Mouse (Mus musculus): Measurements from ENCODE around the gene Ceacam3. TPM values are rescaled to one million over a fixed set of nuclear protein-coding genes. Genes with fewer than 3 reads are reported as not detected.
"Not testable (repeated sequence)": the region's sequence is repeated elsewhere in the genome, so short reads cannot be mapped to it uniquely, and the experiment has no call there.

Gene Ceacam3
- polyA plus RNA-seq (2014; fragmentation: Nextera tagmentation; extraction: Ambion mirVana), result not detected in 2 replicates

GRCm38 (mm10) chr7:17149931-17150330 lies at the start of gene Ceacam3:
Ceacam3 (plus strand) TSS chr7:17150282.
- H3K27ac ChIP-seq (ENCODE audit: low read depth, low read length), result no peak within 1 kb of the TSS
- H3K9me3 ChIP-seq (ENCODE audit: control insufficient read depth, low read length), result no peaks in the 10 kb centered on the region; the same call in 1 of the 2 replicates
- no peaks in the 10 kb centered on the region for H3K4me1 ChIP-seq (ENCODE audit: control insufficient read depth, insufficient read depth, low read length)
- no peak within 1 kb of the TSS for H3K4me2 ChIP-seq (replicated peaks; ENCODE audit: low read depth, low read length)
- H3K4me3 ChIP-seq (ENCODE audit: low read length), result no peak within 1 kb of the TSS
- 89% methylated on average over 2 of the region's 2 CpGs for WGBS
- no peak within 1 kb of the TSS for H3K9ac ChIP-seq (ENCODE audit: low read depth, low read length)
- ATAC-seq (ENCODE audit: low FRiP score, low TSS enrichment), result no peak
- no peaks in the 10 kb centered on the region for H3K27me3 ChIP-seq (ENCODE audit: control insufficient read depth, insufficient read depth, low read length)
- no peaks in the 10 kb centered on the region for H3K36me3 ChIP-seq (ENCODE audit: control insufficient read depth, insufficient read depth, low read length)

- H3K36me3 ChIP-seq (ENCODE audit: control insufficient read depth, insufficient read depth, low read length); H3K27me3 ChIP-seq (ENCODE audit: control insufficient read depth, insufficient read depth, low read length); H3K9ac ChIP-seq (ENCODE audit: low read depth, low read length); H3K4me3 ChIP-seq (ENCODE audit: low read length); H3K9me3 ChIP-seq (ENCODE audit: control insufficient read depth, low read length); H3K27ac ChIP-seq (ENCODE audit: low read depth, low read length); ATAC-seq (ENCODE audit: low FRiP score, low TSS enrichment); H3K4me2 ChIP-seq (replicated peaks; ENCODE audit: low read depth, low read length); H3K4me1 ChIP-seq (ENCODE audit: control insufficient read depth, insufficient read depth, low read length): not testable (repeated sequence)
- WGBS, result 87% methylated on average over 13 of the region's 13 CpGs
Observed at GRCm38 (mm10) chr7:17101631-17102030, 48.5 kb upstream of the Ceacam3 start.

GRCm38 (mm10) chr7:17135307-17135706 lies 14.8 kb upstream of the Ceacam3 start:
- H3K4me2 ChIP-seq (replicated peaks; ENCODE audit: low read depth, low read length), result no peak overlapping the region
- H3K9me3 ChIP-seq (ENCODE audit: control insufficient read depth, low read length), result peaks cover 2% of the 10 kb centered on the region; the same call in 1 of the 2 replicates
- H3K27ac ChIP-seq (ENCODE audit: low read depth, low read length), result no peak overlapping the region
- no peak for ATAC-seq (ENCODE audit: low FRiP score, low TSS enrichment)
- H3K9ac ChIP-seq (ENCODE audit: low read depth, low read length), result no peak overlapping the region
- no peaks in the 10 kb centered on the region for H3K4me1 ChIP-seq (ENCODE audit: control insufficient read depth, insufficient read depth, low read length)
- WGBS, result 83% methylated on average over 1 of the region's 1 CpGs
- no peaks in the 10 kb centered on the region for H3K27me3 ChIP-seq (ENCODE audit: control insufficient read depth, insufficient read depth, low read length)
- H3K36me3 ChIP-seq (ENCODE audit: control insufficient read depth, insufficient read depth, low read length), result no peaks in the 10 kb centered on the region
- H3K4me3 ChIP-seq (ENCODE audit: low read length), result no peak overlapping the region

GRCm38 (mm10) chr7:17155634-17156033 lies 5.6 kb downstream of the Ceacam3 start:
- Histone ChIP-seq H3K27ac (ENCODE audit: low read depth, low read length) (no peak overlapping the region), H3K9ac (ENCODE audit: low read depth, low read length) (no peak overlapping the region), H3K4me1 (ENCODE audit: control insufficient read depth, insufficient read depth, low read length) (no peaks in the 10 kb centered on the region), H3K36me3 (ENCODE audit: control insufficient read depth, insufficient read depth, low read length) (no peaks in the 10 kb centered on the region), H3K4me2 (replicated peaks; ENCODE audit: low read depth, low read length) (no peak overlapping the region), H3K4me3 (ENCODE audit: low read length) (no peak overlapping the region), H3K27me3 (ENCODE audit: control insufficient read depth, insufficient read depth, low read length) (no peaks in the 10 kb centered on the region), H3K9me3 (ENCODE audit: control insufficient read depth, low read length) (no peaks in the 10 kb centered on the region; the same call in 1 of the 2 replicates)
- no peak for ATAC-seq (ENCODE audit: low FRiP score, low TSS enrichment)
- 49% methylated on average over 2 of the region's 2 CpGs for WGBS

- 82% methylated on average over 3 of the region's 3 CpGs for WGBS
- no peaks in the 10 kb centered on the region for H3K4me1 ChIP-seq (ENCODE audit: control insufficient read depth, insufficient read depth, low read length)
- no peak overlapping the region for H3K9ac ChIP-seq (ENCODE audit: low read depth, low read length)
- H3K9me3 ChIP-seq (ENCODE audit: control insufficient read depth, low read length), result no peaks in the 10 kb centered on the region; the same call in 1 of the 2 replicates
- H3K4me2 ChIP-seq (replicated peaks; ENCODE audit: low read depth, low read length), result no peak overlapping the region
- H3K27ac ChIP-seq (ENCODE audit: low read depth, low read length), result no peak overlapping the region
- no peak overlapping the region for H3K4me3 ChIP-seq (ENCODE audit: low read length)
- H3K36me3 ChIP-seq (ENCODE audit: control insufficient read depth, insufficient read depth, low read length), result no peaks in the 10 kb centered on the region
- no peaks in the 10 kb centered on the region for H3K27me3 ChIP-seq (ENCODE audit: control insufficient read depth, insufficient read depth, low read length)
- no peak for ATAC-seq (ENCODE audit: low FRiP score, low TSS enrichment)
Observed at GRCm38 (mm10) chr7:17156885-17157677, 7.0 kb downstream of the Ceacam3 start.

- no peaks in the 10 kb centered on the region for H3K36me3 ChIP-seq (ENCODE audit: control insufficient read depth, insufficient read depth, low read length)
- H3K4me3 ChIP-seq (ENCODE audit: low read length), result no peak overlapping the region
- H3K9ac ChIP-seq (ENCODE audit: low read depth, low read length), result no peak overlapping the region
- H3K27ac ChIP-seq (ENCODE audit: low read depth, low read length), result no peak overlapping the region
- H3K4me2 ChIP-seq (replicated peaks; ENCODE audit: low read depth, low read length), result no peak overlapping the region
- no peak for ATAC-seq (ENCODE audit: low FRiP score, low TSS enrichment)
- WGBS, result 82% methylated on average over 7 of the region's 7 CpGs
- H3K9me3 ChIP-seq (ENCODE audit: control insufficient read depth, low read length), result no peaks in the 10 kb centered on the region
- H3K27me3 ChIP-seq (ENCODE audit: control insufficient read depth, insufficient read depth, low read length), result no peaks in the 10 kb centered on the region
- H3K4me1 ChIP-seq (ENCODE audit: control insufficient read depth, insufficient read depth, low read length), result no peaks in the 10 kb centered on the region
Observed at GRCm38 (mm10) chr7:17159011-17159410, 8.9 kb downstream of the Ceacam3 start.

- Histone ChIP-seq H3K4me2 (replicated peaks; ENCODE audit: low read depth, low read length) (no peak overlapping the region), H3K9me3 (ENCODE audit: control insufficient read depth, low read length) (no peaks in the 10 kb centered on the region), H3K27ac (ENCODE audit: low read depth, low read length) (no peak overlapping the region), H3K36me3 (ENCODE audit: control insufficient read depth, insufficient read depth, low read length) (no peaks in the 10 kb centered on the region), H3K4me1 (ENCODE audit: control insufficient read depth, insufficient read depth, low read length) (no peaks in the 10 kb centered on the region), H3K4me3 (ENCODE audit: low read length) (no peak overlapping the region), H3K27me3 (ENCODE audit: control insufficient read depth, insufficient read depth, low read length) (no peaks in the 10 kb centered on the region), H3K9ac (ENCODE audit: low read depth, low read length) (no peak overlapping the region)
- 84% methylated on average over 4 of the region's 4 CpGs for WGBS
- ATAC-seq (ENCODE audit: low FRiP score, low TSS enrichment), result no peak
Observed at GRCm38 (mm10) chr7:17171827-17172226, 21.7 kb downstream of the Ceacam3 start.

- Histone ChIP-seq H3K9ac (ENCODE audit: low read depth, low read length) (no peak within 1 kb of the TSS), H3K4me3 (ENCODE audit: low read length) (no peak within 1 kb of the TSS), H3K9me3 (ENCODE audit: control insufficient read depth, low read length) (peaks cover 5% of the 10 kb centered on the region; the same call in 1 of the 2 replicates), H3K27ac (ENCODE audit: low read depth, low read length) (no peak within 1 kb of the TSS), H3K36me3 (ENCODE audit: control insufficient read depth, insufficient read depth, low read length) (no peaks in the 10 kb centered on the region), H3K4me2 (replicated peaks; ENCODE audit: low read depth, low read length) (no peak within 1 kb of the TSS), H3K4me1 (ENCODE audit: control insufficient read depth, insufficient read depth, low read length) (no peaks in the 10 kb centered on the region), H3K27me3 (ENCODE audit: control insufficient read depth, insufficient read depth, low read length) (no peaks in the 10 kb centered on the region)
- ATAC-seq (ENCODE audit: low FRiP score, low TSS enrichment), result no peak
Observed at GRCm38 (mm10) chr7:17203177-17203576, 53.1 kb downstream of the Ceacam3 start, which contains the start of gene Psg29. Psg29 (plus strand) TSS chr7:17203477.

GRCm38 (mm10) chr7:17205530-17206184 lies 55.6 kb downstream of the Ceacam3 start:
- no peak overlapping the region for H3K9ac ChIP-seq (ENCODE audit: low read depth, low read length)
- WGBS, result 73% methylated on average over 3 of the region's 3 CpGs
- no peaks in the 10 kb centered on the region for H3K27me3 ChIP-seq (ENCODE audit: control insufficient read depth, insufficient read depth, low read length)
- no peak for ATAC-seq (ENCODE audit: low FRiP score, low TSS enrichment)
- H3K4me2 ChIP-seq (replicated peaks; ENCODE audit: low read depth, low read length), result no peak overlapping the region
- no peak overlapping the region for H3K27ac ChIP-seq (ENCODE audit: low read depth, low read length)
- no peak overlapping the region for H3K4me3 ChIP-seq (ENCODE audit: low read length)
- H3K9me3 ChIP-seq (ENCODE audit: control insufficient read depth, low read length), result peaks cover 5% of the 10 kb centered on the region; the same call in 1 of the 2 replicates
- no peaks in the 10 kb centered on the region for H3K4me1 ChIP-seq (ENCODE audit: control insufficient read depth, insufficient read depth, low read length)
- H3K36me3 ChIP-seq (ENCODE audit: control insufficient read depth, insufficient read depth, low read length), result no peaks in the 10 kb centered on the region
